Mouse (Mus musculus) gastrocnemius, postnatal 36 days (tissue): ENCODE data around the gene Apbb2. TPM values are rescaled to one million over a fixed set of nuclear protein-coding genes. Genes with fewer than 3 reads are reported as not detected.
A peak's percentile ranks its signal among the peaks of the same experiment; 100 is the strongest.

Source experiments
- DNase-seq, 2 experiments: peaks; one replicate each; pipeline ENCODE4 v3.0.0; 2022
- intact Hi-C: fragments of 180-260 bp; cut with DNase I; formaldehyde crosslinking; loops from one replicate; pipeline ENCODE4 v1.15.1; 2025
- long read RNA-seq, 2 experiments: library from polyadenylated mRNA; stranded (forward); transcript quantifications; one replicate each; pipeline ENCODE4 v2.0.0; 2021
- total RNA-seq, 2 experiments: library from RNA; stranded (reverse); gene quantifications; 2 replicates each; pipeline ENCODE4 v1.2.3; 2021

The Apbb2 gene
- total RNA-seq: 10 to 100 TPM; 32.0 to 39.1 TPM
- long read RNA-seq, experiment 1, partial matches to known transcripts: 18 of 33 reads
- long read RNA-seq, experiment 1, other reads (novel, unspliced or antisense): 15 of 33 reads
- long read RNA-seq, experiment 2, full-length matches to known transcripts: 2 of 29 reads
- long read RNA-seq, experiment 2, partial matches to known transcripts: 17 of 29 reads
- long read RNA-seq, experiment 2, other reads (novel, unspliced or antisense): 10 of 29 reads

DNA sequence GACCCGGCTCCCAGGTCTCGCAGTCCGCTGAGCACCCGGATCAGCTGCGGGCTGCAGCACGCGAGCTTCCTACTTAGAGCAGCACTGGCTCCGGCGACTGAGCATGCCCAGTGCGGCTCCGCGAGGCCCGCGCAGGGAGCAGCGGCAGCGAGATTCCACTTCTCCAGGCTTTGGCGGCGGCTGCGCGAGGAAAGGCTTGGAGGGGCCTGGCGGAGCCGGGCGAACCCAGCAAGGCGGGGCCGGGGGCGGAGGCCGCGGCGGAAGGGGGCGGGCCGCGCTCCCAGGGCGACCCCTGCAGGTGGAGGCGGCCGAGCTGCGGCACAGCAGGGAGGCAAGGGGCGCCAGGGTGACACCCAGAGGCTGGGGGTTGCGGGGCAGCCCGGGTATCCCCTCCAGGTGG is at the start of gene Apbb2:
Gene Apbb2 (minus strand): TSS at position 188 of the 400 bp plus-strand sequence.
- intact Hi-C loops: loop anchor here (2.0 to 10.0 kb wide), 2 partner anchors 198 to 344 kb away; no protein-coding TSS in a partner anchor
- DNase-seq: peak; percentile 88 to 94

DNA sequence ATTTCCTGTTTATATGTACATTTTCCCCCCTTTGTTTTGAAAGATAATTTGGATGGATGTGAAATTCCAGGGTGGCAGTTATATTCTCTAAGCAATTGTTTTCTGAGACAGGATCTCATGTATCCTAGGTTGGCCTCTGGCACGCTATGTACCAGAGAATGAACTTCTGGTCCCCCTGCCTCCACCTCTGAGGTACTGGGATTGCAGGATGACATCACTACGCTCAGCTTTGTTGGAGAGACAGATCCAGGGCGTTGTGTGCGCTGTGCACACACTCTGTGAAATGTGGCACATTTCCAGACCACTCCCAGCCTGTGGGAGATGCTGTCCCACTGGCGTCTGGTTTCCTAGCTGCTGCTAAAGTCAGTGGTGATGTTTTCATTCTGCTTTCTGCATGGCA is 35.6 kb upstream of the Apbb2 start:
- peak; percentile 24 to 28 for DNase-seq
- intact Hi-C loops: no loop called here

- intact Hi-C loops: no loop called here
- DNase-seq: no peak
These were observed 28.9 kb upstream of the Apbb2 start for GRCm38 (mm10) chr5:66647504-66647903.

DNA sequence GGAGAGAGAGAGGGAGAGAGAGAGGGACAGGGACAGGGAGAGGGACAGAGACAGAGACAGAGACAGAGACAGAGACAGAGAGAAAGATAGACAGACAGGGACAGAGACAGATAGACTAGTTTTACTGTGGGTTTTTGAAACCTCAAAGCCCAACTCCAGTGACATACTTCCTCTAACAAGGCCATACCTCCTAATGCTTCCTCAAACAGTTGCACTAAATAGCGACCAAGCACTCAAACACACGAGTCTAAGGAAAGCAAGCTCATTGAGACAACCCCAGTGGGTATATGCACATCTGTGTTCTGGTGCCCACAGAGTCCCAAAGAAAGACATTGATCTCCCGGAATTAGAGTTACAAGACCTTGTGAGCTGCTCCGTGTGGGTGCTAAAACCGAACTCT is 24.7 kb upstream of the Apbb2 start:
- no peak for DNase-seq
- intact Hi-C loops: no loop called here

- DNase-seq: no peak
- intact Hi-C loops: no loop called here
These were observed 23.6 kb upstream of the Apbb2 start for GRCm38 (mm10) chr5:66642156-66642555.

GRCm38 (mm10) chr5:66635459-66636079 is 17.0 kb upstream of the Apbb2 start:
- no peak for DNase-seq
- intact Hi-C loops: no loop called here

GRCm38 (mm10) chr5:66627805-66628204 is 9.2 kb upstream of the Apbb2 start:
- DNase-seq: no peak
- intact Hi-C loops: loop anchor here (10.0 kb wide), 1 partner anchor 233 kb away; no protein-coding TSS in a partner anchor

DNA sequence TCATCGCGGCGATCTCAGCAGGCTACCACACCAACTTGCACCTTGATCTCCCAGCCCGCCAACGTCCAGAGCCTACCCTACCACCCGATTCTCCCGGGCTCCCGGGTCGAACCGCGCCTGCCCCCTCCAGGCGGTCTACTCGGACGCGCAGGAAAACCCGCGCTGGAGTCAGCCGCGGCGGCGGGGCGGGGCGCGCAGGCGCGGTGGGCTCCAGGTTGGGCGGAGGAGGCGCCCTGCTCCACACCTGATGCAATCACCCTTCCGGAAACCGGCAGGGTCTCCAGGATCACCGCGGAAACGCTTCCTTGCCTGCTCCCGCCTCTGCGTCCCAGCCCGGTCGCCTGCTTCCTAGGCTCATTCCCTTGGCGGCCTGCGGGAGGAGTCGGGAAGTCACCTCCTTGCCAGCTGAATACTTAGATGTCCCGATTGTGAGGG is 1.6 kb upstream of the Apbb2 start:
- intact Hi-C loops: loop anchor here (10.0 kb wide), 1 partner anchor 225 kb away; no protein-coding TSS in a partner anchor
- DNase-seq: peak; percentile 76 to 79

DNA sequence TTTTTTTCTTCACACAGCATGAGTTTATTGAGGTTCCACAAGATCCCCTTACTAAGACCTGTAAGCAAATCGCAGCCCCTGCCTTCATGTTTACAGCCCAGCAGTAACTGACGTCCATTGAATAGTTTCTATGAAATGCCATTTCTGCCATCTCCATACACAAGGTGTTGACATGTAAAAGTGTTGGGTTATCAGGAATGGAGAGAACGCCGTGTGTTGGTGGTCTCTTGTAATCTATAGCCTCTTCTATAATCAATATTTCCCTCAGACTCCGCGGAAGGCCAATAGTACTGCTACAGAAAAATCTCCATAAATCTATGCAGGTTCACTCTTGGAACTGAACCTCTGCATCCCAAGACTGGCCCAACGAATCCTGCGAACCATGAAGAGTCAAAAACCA is 1.1 kb upstream of the Apbb2 start:
- intact Hi-C loops: loop anchor here (1.0 to 10.0 kb wide), 4 partner anchors 194 to 345 kb away; no protein-coding TSS in a partner anchor
- no peak for DNase-seq

- no peak for DNase-seq
- intact Hi-C loops: loop anchor here (1.0 to 10.0 kb wide), 3 partner anchors 194 to 344 kb away; no protein-coding TSS in a partner anchor
These were observed 611 bp upstream of the Apbb2 start for GRCm38 (mm10) chr5:66619195-66619594.

DNA sequence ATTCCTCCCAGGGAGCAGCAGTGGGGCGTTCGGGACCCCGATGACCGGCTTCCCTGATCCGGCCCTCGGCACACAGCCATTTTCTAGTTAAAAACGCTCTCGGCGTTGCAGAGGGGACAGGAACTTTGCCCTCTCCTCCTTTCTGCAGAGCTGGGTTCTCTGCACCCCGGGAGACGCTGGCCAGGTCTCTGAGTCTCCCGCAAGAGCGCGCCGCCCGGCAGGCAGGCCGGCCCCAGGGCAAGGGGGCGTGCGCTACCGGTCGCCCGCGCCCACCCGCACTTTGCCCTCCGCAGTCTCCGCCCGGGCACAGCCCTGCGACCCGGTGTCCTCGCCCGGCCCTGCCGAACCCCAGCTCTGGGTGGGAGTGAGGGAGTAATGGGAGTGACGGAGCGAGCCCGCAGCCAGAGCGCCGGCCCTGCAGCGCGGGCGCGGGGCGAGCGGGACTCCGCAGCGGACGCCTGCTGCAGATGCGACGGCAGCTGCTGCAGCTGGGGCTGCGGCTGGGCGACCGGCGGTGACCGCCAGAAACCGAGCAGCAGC is 593 bp downstream of the Apbb2 start:
- no peak for DNase-seq
- intact Hi-C loops: loop anchor here (2.0 to 10.0 kb wide), 2 partner anchors 197 to 343 kb away; no protein-coding TSS in a partner anchor

DNA sequence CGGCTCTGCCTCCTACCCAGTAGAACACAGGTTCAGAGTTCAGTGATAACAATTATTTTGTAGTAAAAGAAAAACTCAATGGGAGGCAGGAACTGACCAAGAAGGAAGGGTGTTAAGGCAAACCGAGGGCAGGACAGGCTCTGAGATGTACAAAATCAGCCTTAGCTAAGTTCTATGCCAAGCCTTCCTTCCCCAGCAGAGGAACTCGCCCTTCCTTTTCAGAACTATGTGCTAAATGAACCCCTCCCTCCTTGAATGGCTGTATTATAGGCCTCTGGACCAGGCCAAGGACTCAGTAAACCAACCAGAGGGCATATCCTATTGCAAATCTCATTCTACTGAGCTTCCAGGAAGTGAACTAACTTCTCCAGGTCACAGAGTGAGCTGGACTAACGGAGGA is 3.6 kb downstream of the Apbb2 start:
- intact Hi-C loops: loop anchor here (10.0 kb wide), 1 partner anchor 340 kb away; no protein-coding TSS in a partner anchor
- no peak for DNase-seq

- no peak for DNase-seq
- intact Hi-C loops: loop anchor here (10.0 kb wide), 1 partner anchor 339 kb away; no protein-coding TSS in a partner anchor
These were observed 4.9 kb downstream of the Apbb2 start for GRCm38 (mm10) chr5:66613725-66614124.

GRCm38 (mm10) chr5:66612964-66613363 is 5.6 kb downstream of the Apbb2 start:
- intact Hi-C loops: loop anchor here (10.0 kb wide), 1 partner anchor 338 kb away; no protein-coding TSS in a partner anchor
- DNase-seq: no peak

- intact Hi-C loops: loop anchor here (10.0 kb wide), 1 partner anchor 337 kb away; no protein-coding TSS in a partner anchor
These were observed 6.7 kb downstream of the Apbb2 start for GRCm38 (mm10) chr5:66611851-66612250.

GRCm38 (mm10) chr5:66611361-66611760 is 7.2 kb downstream of the Apbb2 start:
- intact Hi-C loops: loop anchor here (10.0 kb wide), 1 partner anchor 337 kb away; no protein-coding TSS in a partner anchor
- DNase-seq: no peak

More at GRCm38 (mm10) chr5:66611851-66612250, 6.7 kb downstream of the Apbb2 start:
- no peak for DNase-seq

DNA sequence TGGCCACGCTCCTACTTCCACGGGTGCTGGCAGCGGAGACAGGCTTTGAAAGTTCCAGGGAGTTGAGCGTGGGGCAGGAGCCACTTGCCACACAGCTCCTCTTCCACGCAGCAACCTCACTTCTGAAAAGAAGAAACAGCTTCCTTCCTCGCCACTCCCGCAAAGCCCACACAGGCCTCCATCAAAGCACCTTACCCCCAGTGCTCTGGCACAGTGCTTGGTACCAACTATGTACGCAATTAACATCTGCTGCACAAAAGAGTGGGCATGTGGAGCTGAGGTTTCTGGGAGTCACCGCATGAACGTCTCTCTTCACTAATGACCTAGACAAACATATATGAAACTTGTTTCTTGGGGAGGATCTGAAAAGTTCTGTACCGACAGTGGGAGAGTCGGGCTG is 8.3 kb downstream of the Apbb2 start:
- intact Hi-C loops: loop anchor here (10.0 kb wide), 1 partner anchor 335 kb away; no protein-coding TSS in a partner anchor
- no peak for DNase-seq

DNA sequence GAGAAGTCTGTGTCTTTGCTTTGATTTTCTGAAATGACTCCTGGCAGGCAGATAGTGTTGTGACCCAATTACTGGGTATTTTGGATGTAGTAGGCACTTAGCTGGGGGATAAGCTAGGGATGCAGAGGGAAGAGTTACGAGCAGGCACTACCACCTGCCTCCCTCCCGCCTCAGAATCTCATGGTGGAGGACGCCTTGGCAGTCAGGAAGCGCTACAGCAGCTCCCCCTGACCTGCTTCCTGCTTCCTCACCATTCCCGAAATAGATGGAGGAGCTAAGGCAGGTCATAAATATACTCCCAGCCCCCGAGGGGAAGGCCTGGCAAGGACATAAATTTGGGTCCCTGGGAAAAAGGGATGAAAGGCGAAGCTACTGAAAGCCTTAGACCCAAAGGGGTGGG is 9.3 kb downstream of the Apbb2 start:
- intact Hi-C loops: no loop called here
- DNase-seq: no peak

- no peak for DNase-seq
- intact Hi-C loops: no loop called here
These were observed 10.8 kb downstream of the Apbb2 start for GRCm38 (mm10) chr5:66607801-66608200.

DNA sequence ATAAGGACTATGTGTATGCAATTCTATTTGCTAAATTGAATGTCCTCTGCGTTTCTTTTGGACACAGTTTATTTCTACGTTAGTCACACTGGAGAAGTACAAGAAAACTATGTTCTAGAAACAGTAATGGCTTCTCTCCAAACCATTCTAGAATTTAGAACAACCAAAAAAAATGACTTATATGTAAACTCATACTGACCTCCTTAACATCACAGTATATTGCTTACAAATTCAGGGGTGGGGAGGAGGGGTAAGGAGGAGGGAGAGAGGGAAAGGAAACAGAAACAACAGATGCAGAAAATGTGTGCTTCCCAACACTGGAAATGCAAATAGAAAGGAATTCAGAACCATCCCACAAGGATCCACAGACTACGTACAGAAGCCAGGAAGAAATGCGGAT is 11.4 kb downstream of the Apbb2 start:
- intact Hi-C loops: no loop called here
- DNase-seq: no peak

- intact Hi-C loops: no loop called here
- no peak for DNase-seq
These were observed 12.9 kb downstream of the Apbb2 start for GRCm38 (mm10) chr5:66605636-66606035.
